15 mouse cellular contexts compared by ENCODE assay signal in genomic region chrX:52109663-52110062, GRCm38 (mm10). TPM values are rescaled to one million over a fixed set of nuclear protein-coding genes. Genes with fewer than 3 reads are reported as not detected.
DNase-seq lines count a peak whose midpoint lies in the region; ATAC-seq lines count a peak whose summit lies in the region.
"Had no signal": no experiment of that assay in that cellular context is flagged by ENCODE, and none has a peak within 500 bp of the region (broad histone marks: within the 10 kb centered on the region; RNA-seq: fewer than 3 reads in every experiment).

No protein-coding gene starts in this region.

- intact Hi-C loops in left cerebral cortex, postnatal 4 days (cut with DNase I) = no loop called here
- intact Hi-C loops in left cerebral cortex, postnatal 25 days (cut with DNase I) = no loop called here

- ATAC-seq in frontal cortex, adult (ENCODE audit: low TSS enrichment) = no peak
- ATAC-seq: forebrain, embryonic 14.5 days; intestine, embryonic 15.5 days had no signal

- peak; percentile 59 to 60 for DNase-seq in cerebellum, postnatal 10 days
- no peak for DNase-seq in cerebellum, adult 8-10 months
- peak; percentile 23 for DNase-seq in kidney, adult 18-20 months
- DNase-seq in kidney, adult 8-10 months = no peak
- peak; percentile 26 for DNase-seq in left cerebral cortex, postnatal 4 days
- DNase-seq in left cerebral cortex, postnatal 25 days (ENCODE audit: low spot score in 2 of 2) = no peak
- peak; percentile 23 for DNase-seq in ZHBTc4 (ENCODE audit: low read depth, low spot score)
- DNase-seq: adrenal gland, postnatal 25 days; cerebellum, adult 11 months; liver; lung, postnatal 36 days; thymus, postnatal 25 days had no signal

RNA-seq across cellular contexts. Expression of gene Gpc4, which starts 55.4 kb away (rescaled TPM):
- 10 to 100 TPM; 17.5 to 18.6 TPM for total RNA-seq in left cerebral cortex, postnatal 4 days (2021)
- total RNA-seq in left cerebral cortex, postnatal 25 days (2021) = 10 to 100 TPM; 21.2 to 23.0 TPM

Comparison
In these comparisons a context has a peak if more than half of its experiments do, and no peak if none do; other contexts are left out.
1. DNase-seq: peak in cerebellum, postnatal 10 days (2 of 2), kidney, adult 18-20 months (single experiment), left cerebral cortex, postnatal 4 days (single experiment) and ZHBTc4 (single experiment); none in cerebellum, adult 8-10 months (single experiment), kidney, adult 8-10 months (0 of 2) and left cerebral cortex, postnatal 25 days (0 of 2).